Mouse (Mus musculus): ENCODE data around the gene Gm6871. TPM values are rescaled to one million over a fixed set of nuclear protein-coding genes. Genes with fewer than 3 reads are reported as not detected.
"Not testable (repeated sequence)": the region's sequence is repeated elsewhere in the genome, so short reads cannot be mapped to it uniquely, and the experiment has no call there.

Gene Gm6871
- not detected in 2 replicates for polyA plus RNA-seq (2016; fragmentation: Nextera tagmentation; extraction: Ambion mirVana)

DNA sequence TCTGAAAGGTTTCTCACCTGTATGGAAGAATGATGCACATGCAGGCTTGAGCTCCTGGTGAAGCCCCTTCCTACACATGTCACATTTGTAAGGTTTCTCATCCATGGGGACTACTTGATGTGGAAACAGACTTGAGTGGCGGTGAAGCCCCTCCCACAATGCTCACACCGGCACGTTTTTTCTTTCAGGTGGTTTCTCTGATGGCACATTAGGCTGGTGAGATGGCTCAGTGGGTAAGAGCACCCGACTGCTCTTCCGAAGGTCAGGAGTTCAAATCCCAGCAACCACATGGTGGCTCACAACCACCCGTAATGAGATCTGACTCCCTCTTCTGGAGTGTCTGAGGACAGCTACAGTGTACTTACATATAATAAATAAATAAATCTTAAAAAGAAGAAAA, at the start of gene Gm6871:
Gene Gm6871 (minus strand): TSS at position 101 of the 400 bp plus-strand sequence.
- H3K27ac ChIP-seq (replicated peaks); H3K36me3 ChIP-seq; H3K4me1 ChIP-seq; H3K27me3 ChIP-seq (ENCODE audit: low read depth, poor library complexity, severe bottlenecking); DNase-seq (ENCODE audit: low spot score); H3K4me3 ChIP-seq: not testable (repeated sequence)
- 88% methylated on average over 6 of the region's 6 CpGs for WGBS
- peaks cover 38% of the 10 kb centered on the region; the same call in 1 of the 2 replicates for H3K9me3 ChIP-seq (replicated peaks)

DNA sequence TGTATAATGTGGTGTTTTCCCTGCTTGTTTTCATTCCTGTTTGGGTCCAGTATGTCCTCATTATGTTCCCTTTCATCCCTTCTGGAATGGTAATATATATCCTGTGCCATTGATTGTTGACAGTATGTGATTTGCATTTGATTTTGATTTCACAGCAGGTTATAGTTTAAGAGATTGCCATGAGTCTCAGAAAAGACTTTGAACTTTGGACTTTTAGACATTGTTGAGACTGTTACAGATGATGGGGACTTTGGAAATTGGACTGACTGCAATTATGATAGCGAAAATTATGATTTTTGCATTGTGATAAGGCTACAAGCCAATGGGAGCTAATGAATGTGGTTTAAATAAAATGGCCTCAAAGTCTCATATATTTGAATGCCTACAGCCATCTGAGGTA, 42.8 kb upstream of the Gm6871 start:
- H3K27me3 ChIP-seq (ENCODE audit: low read depth, poor library complexity, severe bottlenecking); H3K9me3 ChIP-seq (replicated peaks); H3K4me1 ChIP-seq; H3K27ac ChIP-seq (replicated peaks); DNase-seq (ENCODE audit: low spot score); H3K4me3 ChIP-seq: not testable (repeated sequence)
- 91% methylated on average over 1 of the region's 1 CpGs for WGBS
- H3K36me3 ChIP-seq: peaks cover 57% of the 10 kb centered on the region

DNA sequence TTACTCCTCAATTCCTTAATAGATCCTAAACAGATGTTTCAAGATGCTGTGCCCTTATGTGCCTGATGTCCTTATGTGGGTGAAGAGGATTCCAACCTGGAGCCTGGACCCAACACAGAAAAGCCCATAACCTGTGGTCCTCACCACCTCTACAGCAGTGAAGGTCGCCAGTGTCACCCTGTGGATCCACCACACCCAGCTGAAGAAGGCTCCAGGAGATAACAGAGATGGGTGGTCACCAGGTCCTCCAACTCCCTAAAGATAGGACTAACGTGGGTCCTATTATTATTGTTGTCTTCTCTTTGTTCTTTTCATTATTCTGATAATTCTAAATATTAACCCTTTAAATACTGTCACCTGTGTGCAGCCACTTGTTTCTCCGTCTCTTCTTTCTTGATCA, 38.2 kb upstream of the Gm6871 start:
- Histone ChIP-seq H3K27me3 (ENCODE audit: low read depth, poor library complexity, severe bottlenecking) (no peaks in the 10 kb centered on the region), H3K4me3 (no peak overlapping the region), H3K36me3 (peaks cover 72% of the 10 kb centered on the region), H3K27ac (replicated peaks) (no peak overlapping the region), H3K9me3 (replicated peaks) (no peaks in the 10 kb centered on the region; the same call in 1 of the 2 replicates), H3K4me1 (no peaks in the 10 kb centered on the region)
- DNase-seq (ENCODE audit: low spot score): no peak
- WGBS: 89% methylated on average over 3 of the region's 3 CpGs

DNA sequence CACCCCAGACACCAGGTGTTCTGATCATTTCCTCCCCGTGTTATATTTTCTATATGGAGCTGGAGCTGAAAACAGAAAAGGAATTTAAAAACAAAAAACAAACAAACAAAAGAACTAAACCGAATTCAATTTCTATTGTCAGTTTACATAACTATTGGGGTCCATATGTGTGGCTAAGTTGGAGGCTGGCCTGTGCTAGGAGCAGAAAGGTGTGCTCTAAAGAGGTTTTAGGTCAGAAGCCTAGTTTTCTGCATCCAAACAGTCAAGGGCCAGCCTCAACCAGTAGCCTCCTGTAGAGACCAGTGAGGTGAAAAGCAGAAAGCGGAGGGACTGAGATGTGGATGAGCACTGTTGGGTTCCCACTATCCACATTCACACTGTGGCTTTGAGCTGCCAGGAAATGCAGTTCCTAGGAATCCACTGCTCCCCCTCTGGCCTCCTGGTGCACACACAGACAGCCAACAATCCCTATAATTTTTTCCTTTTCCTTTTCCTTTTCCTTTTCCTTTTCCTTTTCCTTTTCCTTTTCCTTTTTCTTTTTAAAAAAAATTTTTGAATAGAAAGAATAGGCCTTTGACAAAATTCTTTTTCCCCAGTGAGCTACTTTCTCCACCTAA, 26.6 kb upstream of the Gm6871 start:
- peak overlapping the region; percentile 81 for H3K27ac ChIP-seq (replicated peaks)
- 20% methylated on average over 3 of the region's 3 CpGs for WGBS
- no peaks in the 10 kb centered on the region for H3K27me3 ChIP-seq (ENCODE audit: low read depth, poor library complexity, severe bottlenecking)
- H3K36me3 ChIP-seq: peaks cover 29% of the 10 kb centered on the region
- 0 out of 2 replicates have a peak, but pooled peaks cover 8% of the 10 kb centered on the region for H3K9me3 ChIP-seq (replicated peaks)
- H3K4me1 ChIP-seq: peaks cover 9% of the 10 kb centered on the region
- peak overlapping the region; percentile 67 for H3K4me3 ChIP-seq
- DNase-seq (ENCODE audit: low spot score): no peak

DNA sequence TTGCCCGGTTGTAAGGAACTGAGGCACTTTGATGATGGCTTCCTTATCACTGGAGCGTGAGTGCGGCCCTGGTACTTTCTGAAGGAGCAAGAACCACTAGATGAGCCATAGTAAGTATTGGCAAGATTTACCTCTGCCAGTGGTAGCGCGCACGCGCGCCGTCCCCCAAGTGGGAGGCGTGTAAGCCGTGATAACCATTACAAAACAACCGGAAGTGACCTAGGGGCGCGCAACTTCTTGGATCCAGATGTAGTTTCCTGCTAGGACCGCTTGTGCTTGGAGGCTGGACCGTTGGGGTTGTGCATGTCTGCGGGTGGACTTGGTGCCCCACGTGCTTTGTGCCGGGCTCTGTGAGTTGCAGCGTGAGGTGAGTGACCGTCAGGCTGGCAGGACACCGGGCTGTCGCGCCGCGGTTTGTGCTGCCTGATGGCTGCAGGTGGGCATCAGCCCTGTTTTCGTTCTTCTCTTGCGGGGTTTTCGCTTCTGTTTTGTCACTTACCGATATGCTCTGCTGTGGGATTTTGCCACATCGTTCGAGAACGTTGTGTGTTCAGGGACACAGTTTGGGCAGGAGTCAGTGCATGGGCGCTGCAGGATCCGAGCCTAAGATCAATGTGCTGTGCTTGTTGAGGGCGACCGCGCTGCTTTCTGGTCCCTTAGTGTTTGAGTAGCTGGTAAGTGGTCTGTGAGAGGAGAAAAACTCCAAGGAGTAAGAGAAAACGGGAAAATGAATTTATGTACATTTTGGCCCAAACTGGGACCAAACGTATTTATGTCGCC, 25.8 kb upstream of the Gm6871 start, which contains the start of gene 2610021A01Rik:
Gene 2610021A01Rik (plus strand): TSS at position 197 of the 780 bp plus-strand sequence.
- 1% methylated on average over 41 of the region's 41 CpGs for WGBS
- no peaks in the 10 kb centered on the region for H3K27me3 ChIP-seq (ENCODE audit: low read depth, poor library complexity, severe bottlenecking)
- H3K4me1 ChIP-seq: peaks cover 9% of the 10 kb centered on the region
- peak within 1 kb of the TSS; percentile 81 for H3K27ac ChIP-seq (replicated peaks)
- peaks cover 21% of the 10 kb centered on the region for H3K36me3 ChIP-seq
- H3K4me3 ChIP-seq: peak within 1 kb of the TSS; percentile 67
- DNase-seq (ENCODE audit: low spot score): peak; percentile 89
- 0 out of 2 replicates have a peak, but pooled peaks cover 8% of the 10 kb centered on the region for H3K9me3 ChIP-seq (replicated peaks)

DNA sequence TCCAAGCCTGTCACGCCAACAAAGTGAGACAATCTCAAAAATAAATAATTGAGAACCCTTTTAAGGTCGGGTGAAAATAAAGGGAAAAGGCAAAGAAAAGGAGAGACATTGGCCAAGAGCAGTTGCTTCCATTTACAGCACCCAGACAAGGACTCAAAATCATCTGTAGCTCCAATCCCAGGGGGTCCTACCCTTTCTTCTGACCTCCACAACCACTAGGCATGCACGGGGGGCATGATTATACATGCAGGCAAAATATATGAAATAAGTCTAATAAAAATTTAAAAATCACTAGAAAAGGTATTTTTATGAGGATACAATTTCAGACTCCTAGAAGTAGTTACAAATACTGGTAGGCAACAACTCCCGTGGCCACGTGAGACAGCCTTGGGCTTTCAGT, 25.2 kb upstream of the Gm6871 start:
- Histone ChIP-seq H3K27me3 (ENCODE audit: low read depth, poor library complexity, severe bottlenecking) (no peaks in the 10 kb centered on the region), H3K4me3 (peak overlapping the region; percentile 67), H3K4me1 (peaks cover 9% of the 10 kb centered on the region), H3K36me3 (peaks cover 17% of the 10 kb centered on the region), H3K9me3 (replicated peaks) (0 out of 2 replicates have a peak, but pooled peaks cover 8% of the 10 kb centered on the region), H3K27ac (replicated peaks) (peak overlapping the region; percentile 81)
- no peak for DNase-seq (ENCODE audit: low spot score)
- 44% methylated on average over 5 of the region's 5 CpGs for WGBS

DNA sequence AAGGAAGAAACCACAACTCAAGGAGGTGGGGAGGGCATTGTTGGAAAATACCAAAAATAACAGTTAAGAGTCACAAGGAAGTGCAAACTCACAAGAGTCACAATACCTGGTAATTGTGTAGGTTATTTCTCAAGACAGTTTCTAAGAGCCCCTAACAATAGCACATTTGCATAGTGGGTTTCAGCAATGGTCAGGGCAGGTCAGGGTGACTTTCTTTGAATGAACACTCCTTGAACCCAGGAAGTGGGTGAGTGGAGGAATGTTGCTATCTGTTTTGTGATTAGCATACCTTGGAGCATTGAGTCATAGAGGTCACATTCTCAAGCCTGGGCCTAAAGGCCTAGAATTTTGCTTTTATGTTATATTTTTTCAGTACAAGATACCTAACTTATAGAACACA, 14.4 kb upstream of the Gm6871 start:
- not testable (repeated sequence) for H3K4me3 ChIP-seq; DNase-seq (ENCODE audit: low spot score); H3K36me3 ChIP-seq; H3K4me1 ChIP-seq; H3K27me3 ChIP-seq (ENCODE audit: low read depth, poor library complexity, severe bottlenecking); H3K27ac ChIP-seq (replicated peaks)
- H3K9me3 ChIP-seq (replicated peaks): peaks cover 35% of the 10 kb centered on the region

DNA sequence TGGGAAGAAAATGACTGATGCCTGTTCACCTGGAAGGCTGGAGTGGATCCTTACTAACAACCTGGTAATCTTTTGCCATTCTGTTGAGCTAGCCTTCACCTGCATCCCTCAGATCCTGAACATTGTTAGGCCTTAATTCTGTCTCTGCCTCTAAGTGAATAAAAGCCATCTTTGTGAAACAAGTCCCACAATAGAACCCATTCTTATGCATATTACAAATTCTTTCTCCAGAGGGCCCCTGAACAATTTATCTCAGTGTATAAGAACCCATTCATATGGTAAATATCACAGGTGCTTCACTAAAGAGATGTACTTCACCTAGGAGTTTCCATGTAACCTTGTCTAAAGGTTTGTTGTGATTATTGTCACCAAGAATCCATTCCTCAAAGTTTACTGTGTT, 8.6 kb upstream of the Gm6871 start:
- no peaks in the 10 kb centered on the region for H3K27me3 ChIP-seq (ENCODE audit: low read depth, poor library complexity, severe bottlenecking)

DNA sequence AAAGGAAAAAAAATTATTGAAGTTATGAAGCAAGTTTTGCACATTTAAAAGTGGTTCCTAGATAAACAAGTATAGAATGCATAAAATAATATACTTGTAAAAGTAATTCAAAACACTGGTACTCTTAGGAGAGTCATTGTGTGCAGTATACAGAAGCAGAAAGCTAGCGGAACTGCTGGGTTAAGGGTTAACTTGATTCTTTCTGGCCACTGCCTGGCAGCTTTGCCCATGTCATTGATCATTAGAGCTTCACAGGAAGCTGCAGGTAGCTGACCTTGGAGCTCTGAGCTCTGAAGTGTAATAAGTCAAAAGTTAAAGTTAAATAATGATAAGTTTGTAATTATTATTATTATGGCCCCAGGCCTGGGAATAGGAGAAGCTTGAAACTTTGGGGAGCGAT, 4.5 kb upstream of the Gm6871 start:
- Histone ChIP-seq H3K27ac (replicated peaks) (no peak overlapping the region), H3K9me3 (replicated peaks) (peaks cover 26% of the 10 kb centered on the region; the same call in 1 of the 2 replicates)

More for the DNA sequence above, 8.6 kb upstream of the Gm6871 start:
- Histone ChIP-seq H3K36me3 (no peaks in the 10 kb centered on the region), H3K4me3 (no peak overlapping the region), H3K27ac (replicated peaks) (no peak overlapping the region), H3K4me1 (no peaks in the 10 kb centered on the region), H3K9me3 (replicated peaks) (peaks cover 41% of the 10 kb centered on the region)
- no peak for DNase-seq (ENCODE audit: low spot score)

DNA sequence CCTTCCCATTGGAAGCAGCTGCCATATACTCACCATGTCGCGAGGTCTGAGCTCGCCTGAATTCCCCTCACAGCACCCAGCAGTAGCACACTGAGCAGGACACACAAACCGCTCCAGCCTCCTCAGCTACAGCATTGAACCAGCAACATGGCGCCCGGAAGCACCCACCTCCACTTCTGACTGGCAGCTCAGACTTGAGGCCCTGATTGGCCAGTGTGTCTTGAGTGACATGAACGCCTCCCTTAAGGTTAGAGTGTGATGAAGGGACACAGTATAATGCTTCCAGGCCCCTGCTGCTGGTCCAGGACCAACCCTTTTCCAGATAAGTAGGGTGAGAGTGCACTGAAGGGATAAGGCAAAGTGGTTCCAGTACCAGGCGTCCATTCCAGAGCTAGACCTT, 12.8 kb downstream of the Gm6871 start:
- H3K36me3 ChIP-seq: no peaks in the 10 kb centered on the region
- H3K27ac ChIP-seq (replicated peaks): no peak overlapping the region
- WGBS: 69% methylated on average over 8 of the region's 8 CpGs
- no peak for DNase-seq (ENCODE audit: low spot score)
- H3K27me3 ChIP-seq (ENCODE audit: low read depth, poor library complexity, severe bottlenecking): no peaks in the 10 kb centered on the region
- no peaks in the 10 kb centered on the region for H3K4me1 ChIP-seq
- no peak overlapping the region for H3K4me3 ChIP-seq
- H3K9me3 ChIP-seq (replicated peaks): peaks cover 49% of the 10 kb centered on the region

More for the DNA sequence above, 4.5 kb upstream of the Gm6871 start:
- no peaks in the 10 kb centered on the region for H3K4me1 ChIP-seq
- H3K36me3 ChIP-seq: no peaks in the 10 kb centered on the region
- no peaks in the 10 kb centered on the region for H3K27me3 ChIP-seq (ENCODE audit: low read depth, poor library complexity, severe bottlenecking)
- 91% methylated on average over 2 of the region's 2 CpGs for WGBS
- no peak overlapping the region for H3K4me3 ChIP-seq
- no peak for DNase-seq (ENCODE audit: low spot score)

DNA sequence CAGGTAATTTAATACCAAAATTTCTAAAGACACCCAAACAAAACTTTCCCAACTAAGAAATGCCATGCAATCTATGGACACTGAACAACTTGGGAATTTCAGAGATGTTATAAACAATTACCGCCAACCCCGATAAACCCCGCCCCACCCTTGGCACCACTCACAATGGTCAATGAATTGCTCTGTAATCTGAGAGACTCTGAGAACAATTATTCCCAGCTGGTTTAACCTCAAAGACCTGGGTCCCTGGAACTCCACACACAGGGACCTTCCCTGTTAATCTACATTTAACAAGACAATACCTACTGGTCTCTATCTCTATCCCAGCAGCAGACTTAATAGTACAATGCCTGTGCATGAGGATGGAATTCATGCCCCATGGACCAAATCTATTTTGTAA, 60.8 kb downstream of the Gm6871 start:
- H3K27ac ChIP-seq (replicated peaks): no peak overlapping the region
- no peaks in the 10 kb centered on the region for H3K27me3 ChIP-seq (ENCODE audit: low read depth, poor library complexity, severe bottlenecking)
- H3K9me3 ChIP-seq (replicated peaks): peaks cover 17% of the 10 kb centered on the region; the same call in 1 of the 2 replicates
- H3K4me1 ChIP-seq: no peaks in the 10 kb centered on the region
- 91% methylated on average over 3 of the region's 3 CpGs for WGBS
- no peak overlapping the region for H3K4me3 ChIP-seq
- H3K36me3 ChIP-seq: no peaks in the 10 kb centered on the region
- no peak for DNase-seq (ENCODE audit: low spot score)

DNA sequence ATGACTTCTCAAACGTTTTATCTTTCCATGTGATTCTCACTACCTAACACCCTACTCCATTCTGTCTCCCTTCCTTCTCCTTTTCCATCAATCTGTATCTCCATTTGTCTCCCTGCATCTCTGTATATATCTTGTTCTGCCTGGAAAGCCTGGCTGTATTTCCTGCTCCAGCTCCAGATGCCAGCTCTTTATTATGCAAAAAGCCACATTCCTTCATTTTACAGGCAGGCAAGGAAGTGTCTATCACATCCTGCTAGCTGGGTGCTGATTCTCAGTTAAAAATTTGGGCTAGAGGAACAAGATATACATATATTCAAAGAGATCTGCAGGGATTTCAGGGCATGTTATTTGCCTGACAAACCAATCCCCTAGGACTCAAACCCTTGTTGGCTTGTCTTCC, 61.3 kb downstream of the Gm6871 start:
- no peaks in the 10 kb centered on the region for H3K36me3 ChIP-seq
- H3K27me3 ChIP-seq (ENCODE audit: low read depth, poor library complexity, severe bottlenecking): no peaks in the 10 kb centered on the region
- no peak overlapping the region for H3K4me3 ChIP-seq
- no peaks in the 10 kb centered on the region for H3K4me1 ChIP-seq
- peaks cover 22% of the 10 kb centered on the region for H3K9me3 ChIP-seq (replicated peaks)
- no peak for DNase-seq (ENCODE audit: low spot score)
- WGBS: 25% methylated on average over 1 of the region's 1 CpGs
- no peak overlapping the region for H3K27ac ChIP-seq (replicated peaks)

DNA sequence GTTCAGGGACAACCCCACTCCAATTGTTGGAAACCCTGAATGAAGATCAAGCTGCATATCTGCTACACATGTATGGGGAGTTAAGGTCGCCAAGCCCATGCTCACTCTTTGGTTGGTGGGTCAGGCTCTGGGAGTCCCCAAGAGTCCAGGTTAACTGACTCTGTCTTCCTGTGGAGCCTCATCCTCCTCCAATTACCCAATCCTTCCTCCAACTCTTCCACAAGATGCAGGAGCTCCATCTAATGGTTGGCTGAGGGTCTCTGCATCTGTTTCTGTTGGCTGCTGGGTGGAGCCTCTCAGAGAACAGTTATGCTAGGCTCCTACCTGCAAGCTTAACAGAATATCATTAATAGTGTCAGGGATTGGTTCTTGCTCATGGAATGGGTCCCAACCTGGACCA, 71.1 kb downstream of the Gm6871 start:
- H3K27ac ChIP-seq (replicated peaks): no peak overlapping the region
- H3K36me3 ChIP-seq: no peaks in the 10 kb centered on the region
- no peak for DNase-seq (ENCODE audit: low spot score)
- peaks cover 32% of the 10 kb centered on the region for H3K9me3 ChIP-seq (replicated peaks)
- no peak overlapping the region for H3K4me3 ChIP-seq
- H3K27me3 ChIP-seq (ENCODE audit: low read depth, poor library complexity, severe bottlenecking): no peaks in the 10 kb centered on the region
- 59% methylated on average over 1 of the region's 1 CpGs for WGBS
- peaks cover 6% of the 10 kb centered on the region; the same call in 1 of the 2 replicates for H3K4me1 ChIP-seq
